Mouse (Mus musculus) frontal cortex, postnatal 36 days (tissue): Measurements from ENCODE around the gene Otx2.
"Not testable (repeated sequence)": the region's sequence is repeated elsewhere in the genome, so short reads cannot be mapped to it uniquely, and the experiment has no call there.

ENCODE experiments used
- DNase-seq, 2 experiments: peaks; one replicate each; pipeline ENCODE4 v3.0.0; 2022; ENCODE audit warnings: low spot score in 2 of 2

Gene Otx2

GRCm38 (mm10) chr14:48653676-48654510 lies 19.7 kb downstream of the Otx2 start:
- DNase-seq = no peak

GRCm38 (mm10) chr14:48653081-48653480 lies 20.5 kb downstream of the Otx2 start:
- no peak for DNase-seq

GRCm38 (mm10) chr14:48652256-48652655 lies 21.4 kb downstream of the Otx2 start:
- DNase-seq = no peak

GRCm38 (mm10) chr14:48651471-48652211 lies 22.0 kb downstream of the Otx2 start:
- no peak for DNase-seq

GRCm38 (mm10) chr14:48641462-48642395 lies 31.9 kb downstream of the Otx2 start:
- no peak for DNase-seq

GRCm38 (mm10) chr14:48633141-48633540 lies 40.5 kb downstream of the Otx2 start:
- DNase-seq = no peak

- DNase-seq = no peak
Measured at GRCm38 (mm10) chr14:48632335-48632734, 41.3 kb downstream of the Otx2 start.

GRCm38 (mm10) chr14:48631486-48631885 lies 42.1 kb downstream of the Otx2 start:
- no peak for DNase-seq

- DNase-seq = no peak
Measured at GRCm38 (mm10) chr14:48629404-48629803, 44.2 kb downstream of the Otx2 start.

GRCm38 (mm10) chr14:48626271-48626670 lies 47.3 kb downstream of the Otx2 start:
- no peak for DNase-seq

GRCm38 (mm10) chr14:48625331-48625694 lies 48.3 kb downstream of the Otx2 start:
- no peak for DNase-seq

GRCm38 (mm10) chr14:48624596-48625330 lies 48.9 kb downstream of the Otx2 start:
- no peak for DNase-seq

GRCm38 (mm10) chr14:48622726-48623125 lies 50.9 kb downstream of the Otx2 start:
- not testable (repeated sequence) for DNase-seq

- no peak for DNase-seq
Measured at GRCm38 (mm10) chr14:48616361-48616760, 57.3 kb downstream of the Otx2 start.

- DNase-seq = no peak
Measured at GRCm38 (mm10) chr14:48608641-48609310, 64.8 kb downstream of the Otx2 start.
